Mouse (Mus musculus): ENCODE data around the gene Flt1. TPM values are rescaled to one million over a fixed set of nuclear protein-coding genes. Genes with fewer than 3 reads are reported as not detected.
A peak's percentile ranks its signal among the peaks of the same experiment; 100 is the strongest.

Flt1 gene
- polyA plus RNA-seq, 1 experiment = 23.4 TPM

GRCm38 (mm10) chr5:147748081-147748581 lies 22.3 kb upstream of the Flt1 start:
- TF ChIP-seq POLR2A (IDR thresholded peaks at IDR 0.05; ENCODE audit: insufficient read depth, low read length) (no peak), CTCF (IDR thresholded peaks at IDR 0.05; ENCODE audit: low read depth, low read length) (no peak), EP300 (IDR thresholded peaks at IDR 0.05; ENCODE audit: insufficient read depth, low read depth, low read length) (no peak)
- H3K9me3 ChIP-seq (replicated peaks; ENCODE audit: control insufficient read depth, insufficient read depth, low read length, poor library complexity, severe bottlenecking) = no peaks in the 10 kb centered on the region
- H3K4me3 ChIP-seq (ENCODE audit: low read depth, low read length) = peak overlapping the region; percentile 11; the same call in 1 of the 2 replicates
- no peaks in the 10 kb centered on the region; the same call in 1 of the 2 replicates for H3K27me3 ChIP-seq (ENCODE audit: control insufficient read depth, insufficient read depth, low read length, poor library complexity, severe bottlenecking)
- no peak overlapping the region for H3K9ac ChIP-seq (ENCODE audit: low read depth, poor library complexity, severe bottlenecking)
- H3K27ac ChIP-seq (ENCODE audit: insufficient read depth, low read length) = no peak overlapping the region
- no peaks in the 10 kb centered on the region for H3K36me3 ChIP-seq (ENCODE audit: control insufficient read depth, insufficient read depth, low read length, poor library complexity, severe bottlenecking)
- H3K4me1 ChIP-seq (ENCODE audit: control insufficient read depth, insufficient read depth, low read length) = peaks cover 1% of the 10 kb centered on the region

- H3K27me3 ChIP-seq (ENCODE audit: control insufficient read depth, insufficient read depth, low read length, poor library complexity, severe bottlenecking) = no peaks in the 10 kb centered on the region
These were observed 19.3 kb upstream of the Flt1 start for GRCm38 (mm10) chr5:147744900-147745653.

GRCm38 (mm10) chr5:147742468-147743111 lies 16.8 kb upstream of the Flt1 start:
- H3K36me3 ChIP-seq (ENCODE audit: control insufficient read depth, insufficient read depth, low read length, poor library complexity, severe bottlenecking) = no peaks in the 10 kb centered on the region
- H3K4me3 ChIP-seq (ENCODE audit: low read depth, low read length) = no peak overlapping the region
- H3K4me1 ChIP-seq (ENCODE audit: control insufficient read depth, insufficient read depth, low read length) = no peaks in the 10 kb centered on the region
- no peak overlapping the region for H3K27ac ChIP-seq (ENCODE audit: insufficient read depth, low read length)
- no peak overlapping the region for H3K9ac ChIP-seq (ENCODE audit: low read depth, poor library complexity, severe bottlenecking)
- no peaks in the 10 kb centered on the region for H3K9me3 ChIP-seq (replicated peaks; ENCODE audit: control insufficient read depth, insufficient read depth, low read length, poor library complexity, severe bottlenecking)
- TF ChIP-seq CTCF (IDR thresholded peaks at IDR 0.05; ENCODE audit: low read depth, low read length) (no peak), EP300 (IDR thresholded peaks at IDR 0.05; ENCODE audit: insufficient read depth, low read depth, low read length) (no peak), POLR2A (IDR thresholded peaks at IDR 0.05; ENCODE audit: insufficient read depth, low read length) (no peak)
- no peaks in the 10 kb centered on the region for H3K27me3 ChIP-seq (ENCODE audit: control insufficient read depth, insufficient read depth, low read length, poor library complexity, severe bottlenecking)

More at GRCm38 (mm10) chr5:147744900-147745653, 19.3 kb upstream of the Flt1 start:
- no peaks in the 10 kb centered on the region for H3K36me3 ChIP-seq (ENCODE audit: control insufficient read depth, insufficient read depth, low read length, poor library complexity, severe bottlenecking)
- no peaks in the 10 kb centered on the region for H3K9me3 ChIP-seq (replicated peaks; ENCODE audit: control insufficient read depth, insufficient read depth, low read length, poor library complexity, severe bottlenecking)
- peaks cover 1% of the 10 kb centered on the region for H3K4me1 ChIP-seq (ENCODE audit: control insufficient read depth, insufficient read depth, low read length)
- H3K27ac ChIP-seq (ENCODE audit: insufficient read depth, low read length) = no peak overlapping the region
- TF ChIP-seq EP300 (IDR thresholded peaks at IDR 0.05; ENCODE audit: insufficient read depth, low read depth, low read length) (no peak), POLR2A (IDR thresholded peaks at IDR 0.05; ENCODE audit: insufficient read depth, low read length) (no peak), CTCF (IDR thresholded peaks at IDR 0.05; ENCODE audit: low read depth, low read length) (no peak)
- H3K4me3 ChIP-seq (ENCODE audit: low read depth, low read length) = no peak overlapping the region
- no peak overlapping the region for H3K9ac ChIP-seq (ENCODE audit: low read depth, poor library complexity, severe bottlenecking)

- no peak overlapping the region for H3K27ac ChIP-seq (ENCODE audit: insufficient read depth, low read length)
- no peak overlapping the region for H3K4me3 ChIP-seq (ENCODE audit: low read depth, low read length)
- H3K27me3 ChIP-seq (ENCODE audit: control insufficient read depth, insufficient read depth, low read length, poor library complexity, severe bottlenecking) = no peaks in the 10 kb centered on the region
- no peaks in the 10 kb centered on the region for H3K9me3 ChIP-seq (replicated peaks; ENCODE audit: control insufficient read depth, insufficient read depth, low read length, poor library complexity, severe bottlenecking)
- no peak overlapping the region for H3K9ac ChIP-seq (ENCODE audit: low read depth, poor library complexity, severe bottlenecking)
- H3K4me1 ChIP-seq (ENCODE audit: control insufficient read depth, insufficient read depth, low read length) = no peaks in the 10 kb centered on the region
- TF ChIP-seq CTCF (IDR thresholded peaks at IDR 0.05; ENCODE audit: low read depth, low read length) (no peak), POLR2A (IDR thresholded peaks at IDR 0.05; ENCODE audit: insufficient read depth, low read length) (no peak), EP300 (IDR thresholded peaks at IDR 0.05; ENCODE audit: insufficient read depth, low read depth, low read length) (no peak)
- no peaks in the 10 kb centered on the region for H3K36me3 ChIP-seq (ENCODE audit: control insufficient read depth, insufficient read depth, low read length, poor library complexity, severe bottlenecking)
These were observed 11.0 kb upstream of the Flt1 start for GRCm38 (mm10) chr5:147736766-147737280.

GRCm38 (mm10) chr5:147733682-147734081 lies 7.9 kb upstream of the Flt1 start:
- no peak overlapping the region for H3K27ac ChIP-seq (ENCODE audit: insufficient read depth, low read length)
- TF ChIP-seq POLR2A (IDR thresholded peaks at IDR 0.05; ENCODE audit: insufficient read depth, low read length) (no peak), EP300 (IDR thresholded peaks at IDR 0.05; ENCODE audit: insufficient read depth, low read depth, low read length) (no peak), CTCF (IDR thresholded peaks at IDR 0.05; ENCODE audit: low read depth, low read length) (peak; percentile 25)
- no peaks in the 10 kb centered on the region for H3K27me3 ChIP-seq (ENCODE audit: control insufficient read depth, insufficient read depth, low read length, poor library complexity, severe bottlenecking)
- no peak overlapping the region for H3K4me3 ChIP-seq (ENCODE audit: low read depth, low read length)
- H3K9ac ChIP-seq (ENCODE audit: low read depth, poor library complexity, severe bottlenecking) = no peak overlapping the region
- no peaks in the 10 kb centered on the region for H3K36me3 ChIP-seq (ENCODE audit: control insufficient read depth, insufficient read depth, low read length, poor library complexity, severe bottlenecking)
- no peaks in the 10 kb centered on the region for H3K9me3 ChIP-seq (replicated peaks; ENCODE audit: control insufficient read depth, insufficient read depth, low read length, poor library complexity, severe bottlenecking)
- H3K4me1 ChIP-seq (ENCODE audit: control insufficient read depth, insufficient read depth, low read length) = no peaks in the 10 kb centered on the region
